Mouse (Mus musculus) heart, adult 2 months (tissue): Measurements from ENCODE around the gene Fnbp1. TPM values are rescaled to one million over a fixed set of nuclear protein-coding genes. Genes with fewer than 3 reads are reported as not detected.

ENCODE experiments used
- DNase-seq, 2 experiments: peaks; one replicate each; pipeline ENCODE4 v3.0.0; 2021
- H3K27ac ChIP-seq: fragments of 200-600 bp; 2 replicates; pipeline ENCODE4 v1.8.1; 2022
- H3K27me3 ChIP-seq: fragments of 200-500 bp; 2 replicates; pipeline ENCODE4 v1.6.1; 2012; ENCODE audit warnings: mild to moderate bottlenecking, low read length, inconsistent platforms, mixed read lengths; ENCODE audit not compliant: control insufficient read depth, insufficient read depth
- H3K36me3 ChIP-seq: fragments of 200-500 bp; 2 replicates; pipeline ENCODE4 v1.6.1; 2012; ENCODE audit warnings: low read length, inconsistent platforms; ENCODE audit not compliant: control insufficient read depth, insufficient read depth
- H3K4me1 ChIP-seq: fragments of 200-500 bp; 2 replicates; pipeline ENCODE4 v1.6.1; 2011; ENCODE audit warnings: low read length; ENCODE audit not compliant: control insufficient read depth, insufficient read depth
- H3K4me3 ChIP-seq: fragments of 200-600 bp; 2 replicates; pipeline ENCODE4 v1.8.1; 2022
- H3K79me2 ChIP-seq: fragments of 200-500 bp; replicated peaks from 2 replicates; pipeline ENCODE4 v1.6.1; 2012; ENCODE audit warnings: mild to moderate bottlenecking, inconsistent platforms, low read length, moderate library complexity, mixed read lengths; ENCODE audit not compliant: control insufficient read depth, insufficient read depth
- H3K9ac ChIP-seq: fragments of 200-500 bp; 2 replicates; pipeline ENCODE4 v1.6.1; 2012; ENCODE audit warnings: low read depth, mild to moderate bottlenecking, control low read depth, inconsistent platforms, low read length, mixed read lengths
- CTCF ChIP-seq: fragments of 200-600 bp; IDR thresholded peaks from 2 replicates; pipeline ENCODE4 v1.8.1; 2022; ENCODE audit warnings: antibody characterized with exemption, mild to moderate bottlenecking, moderate library complexity
- EP300 ChIP-seq: fragments of 200-500 bp; IDR thresholded peaks from 2 replicates; pipeline ENCODE4 v1.6.1; 2011; ENCODE audit warnings: low read depth, low read length, control low read depth; ENCODE audit not compliant: insufficient read depth
- POLR2A ChIP-seq: fragments of 200-500 bp; IDR thresholded peaks from 2 replicates; pipeline ENCODE4 v1.6.1; 2011; ENCODE audit warnings: mild to moderate bottlenecking, low read depth, low read length, control low read depth; ENCODE audit not compliant: insufficient read depth
- WGBS: fragments of 180-500 bp; shearing (Covaris S2); methylation state at CpG from one replicate; pipeline ENCODE4 v1.1.7; 2018; 5-methylcytosine and 5-hydroxymethylcytosine counted together
- intact Hi-C: fragments of 180-260 bp; cut with DNase I; formaldehyde crosslinking; loops from one replicate; pipeline ENCODE4 v1.15.1; 2025
- polyA plus RNA-seq: library from polyadenylated mRNA; depleted of rRNA; stranded (reverse); fragments of >200 nt; gene quantifications from 2 replicates; pipeline ENCODE4 v1.2.3, GENCODE M21; 2012
- total RNA-seq, 2 experiments: library from RNA; stranded (reverse); gene quantifications; 2 replicates each; pipeline ENCODE4 v1.2.3; 2021

Fnbp1 gene
- total and polyA plus RNA-seq, 3 experiments, result 40.3 to 53.6 (median 49.0) TPM

DNA sequence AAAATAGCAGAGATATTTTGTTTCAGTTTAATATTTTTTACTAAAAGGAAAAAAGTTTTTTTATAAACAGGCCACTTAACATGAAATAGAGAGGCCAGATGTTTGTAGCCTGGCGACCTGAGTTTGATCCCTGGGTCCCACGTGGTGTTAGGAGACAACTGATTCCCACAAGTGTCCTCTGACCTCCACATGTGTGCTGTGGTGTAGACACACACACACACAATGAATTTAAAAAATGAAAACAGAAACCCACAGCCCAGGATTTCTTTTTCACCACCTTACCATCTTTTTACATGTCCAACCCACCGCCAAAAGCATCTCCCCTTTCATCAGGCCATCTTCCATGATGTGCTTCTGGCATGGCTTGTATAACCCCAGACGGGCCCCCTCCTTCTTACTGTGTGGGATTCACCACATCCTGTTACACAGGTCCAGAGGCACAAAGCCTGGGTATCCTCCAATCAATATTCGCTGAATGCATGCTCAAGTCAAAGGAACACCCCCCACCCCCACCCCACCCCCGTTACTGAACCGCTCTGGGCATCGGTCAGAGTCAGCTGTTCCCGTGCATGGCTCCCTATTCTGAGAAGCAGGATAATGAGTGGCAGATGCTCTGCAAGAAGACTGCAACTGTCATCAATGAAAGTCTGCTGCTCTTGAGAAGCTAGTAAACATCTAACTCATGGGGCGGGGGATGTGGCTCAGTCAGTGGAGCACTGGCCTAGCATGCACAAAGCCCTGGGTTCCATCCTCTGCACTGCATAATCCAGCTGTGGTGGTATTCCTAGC lies 25.7 kb downstream of the Fnbp1 start:
- no peak for DNase-seq
- H3K36me3 ChIP-seq, result no peaks in the 10 kb centered on the region
- no peaks in the 10 kb centered on the region for H3K27me3 ChIP-seq
- peaks cover 5% of the 10 kb centered on the region; the same call in 1 of the 2 replicates for H3K79me2 ChIP-seq
- H3K9ac ChIP-seq, result no peak overlapping the region
- H3K4me3 ChIP-seq, result no peak overlapping the region
- H3K27ac ChIP-seq, result no peak overlapping the region
- peaks cover 9% of the 10 kb centered on the region for H3K4me1 ChIP-seq
- TF ChIP-seq POLR2A (no peak), CTCF (no peak), EP300 (no peak)
- intact Hi-C loops, result no loop called here
- 60% methylated on average over 10 of the region's 10 CpGs for WGBS

GRCm38 (mm10) chr2:31115091-31115942 lies 26.5 kb downstream of the Fnbp1 start:
- Histone ChIP-seq H3K4me1 (peaks cover 9% of the 10 kb centered on the region), H3K4me3 (no peak overlapping the region), H3K27ac (peak overlapping the region; percentile 31; the same call in 1 of the 2 replicates), H3K36me3 (no peaks in the 10 kb centered on the region), H3K9ac (no peak overlapping the region), H3K79me2 (peaks cover 5% of the 10 kb centered on the region; the same call in 1 of the 2 replicates), H3K27me3 (no peaks in the 10 kb centered on the region)
- intact Hi-C loops, result no loop called here
- DNase-seq, result no peak
- no peak for TF ChIP-seq CTCF
- no peak for TF ChIP-seq POLR2A
- TF ChIP-seq EP300, result no peak
- 61% methylated on average over 10 of the region's 10 CpGs for WGBS

- intact Hi-C loops, result no loop called here
- Histone ChIP-seq H3K4me1 (peaks cover 9% of the 10 kb centered on the region), H3K27me3 (no peaks in the 10 kb centered on the region), H3K36me3 (no peaks in the 10 kb centered on the region), H3K27ac (no peak overlapping the region), H3K79me2 (peaks cover 5% of the 10 kb centered on the region), H3K9ac (no peak overlapping the region), H3K4me3 (no peak overlapping the region)
- 96% methylated on average over 2 of the region's 2 CpGs for WGBS
- no peak for DNase-seq
- TF ChIP-seq POLR2A, result no peak
- TF ChIP-seq EP300, result no peak
- TF ChIP-seq CTCF, result no peak
These were observed 27.6 kb downstream of the Fnbp1 start for GRCm38 (mm10) chr2:31114205-31114604.

GRCm38 (mm10) chr2:31111685-31112084 lies 30.1 kb downstream of the Fnbp1 start:
- TF ChIP-seq EP300, result no peak
- TF ChIP-seq CTCF, result no peak
- TF ChIP-seq POLR2A, result no peak
- Histone ChIP-seq H3K4me3 (no peak overlapping the region), H3K4me1 (peaks cover 20% of the 10 kb centered on the region), H3K79me2 (peaks cover 5% of the 10 kb centered on the region), H3K36me3 (no peaks in the 10 kb centered on the region), H3K27me3 (no peaks in the 10 kb centered on the region), H3K9ac (no peak overlapping the region), H3K27ac (no peak overlapping the region; the same call in 1 of the 2 replicates)
- WGBS, result 40% methylated on average over 6 of the region's 6 CpGs
- intact Hi-C loops, result no loop called here
- DNase-seq, result no peak

DNA sequence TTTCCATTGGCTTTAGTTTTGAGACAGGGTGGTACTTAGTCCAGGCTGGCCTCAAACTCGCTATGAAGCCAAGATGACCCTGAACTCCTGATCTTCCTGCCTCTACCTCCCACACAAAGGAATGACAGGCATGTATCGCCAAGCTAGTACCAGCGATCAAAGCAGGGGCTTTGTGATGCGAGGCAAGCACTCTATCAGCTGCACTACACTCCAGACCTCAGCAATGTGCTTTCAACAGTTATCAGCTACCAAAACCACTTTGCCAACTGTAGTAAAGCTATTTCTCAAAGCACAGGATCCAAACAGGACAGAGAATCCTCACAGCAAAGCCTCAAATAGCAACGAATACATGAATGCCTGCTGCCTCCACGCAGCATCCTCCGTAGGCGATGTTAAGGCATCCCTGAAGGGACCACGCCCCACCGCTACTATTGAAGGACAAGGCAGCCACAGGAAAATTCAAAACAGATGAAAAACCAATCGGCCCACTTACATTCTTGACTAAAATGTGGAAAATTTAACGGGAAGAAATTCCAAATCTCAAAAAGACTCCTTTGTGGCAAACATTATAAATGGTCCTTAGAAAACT lies 31.8 kb downstream of the Fnbp1 start:
- no peak overlapping the region for H3K27ac ChIP-seq
- peaks cover 5% of the 10 kb centered on the region for H3K79me2 ChIP-seq
- no peak for DNase-seq
- intact Hi-C loops, result loop anchor here (5.0 kb wide), 1 partner anchor 32 kb away; the partner anchor contains the start of gene Fnbp1
- no peak overlapping the region for H3K9ac ChIP-seq
- 57% methylated on average over 12 of the region's 12 CpGs for WGBS
- peaks cover 21% of the 10 kb centered on the region for H3K4me1 ChIP-seq
- no peaks in the 10 kb centered on the region for H3K36me3 ChIP-seq
- no peaks in the 10 kb centered on the region for H3K27me3 ChIP-seq
- H3K4me3 ChIP-seq, result no peak overlapping the region
- TF ChIP-seq POLR2A (no peak), CTCF (no peak), EP300 (no peak)
